Mouse (Mus musculus) layer of hippocampus, adult 18-20 months (tissue): ENCODE results near the gene Snupn. TPM values are rescaled to one million over a fixed set of nuclear protein-coding genes. Genes with fewer than 3 reads are reported as not detected.
A peak's percentile ranks its signal among the peaks of the same experiment; 100 is the strongest.
"Not testable (repeated sequence)": the region's sequence is repeated elsewhere in the genome, so short reads cannot be mapped to it uniquely, and the experiment has no call there.

Experiments
- DNase-seq, 2 experiments: peaks; one replicate each; pipeline ENCODE4 v3.0.0; 2022; ENCODE audit warnings: low spot score in 2 of 2
- long read RNA-seq: library from polyadenylated mRNA; stranded (forward); transcript quantifications from one replicate; pipeline ENCODE4 v2.0.0, GENCODE M21; 2021
- total RNA-seq, 2 experiments: library from RNA; stranded (reverse); gene quantifications; 2 replicates each; pipeline ENCODE4 v1.2.3; 2021

Gene Snupn
- 10 to 100 TPM; 16.7 to 19.3 TPM for total RNA-seq
- long read RNA-seq, transcript Snupn-201 (9 exons, 1,391 nt): major isoform, 19 of 25 reads
- long read RNA-seq, partial matches to known transcripts: 2 of 25 reads
- long read RNA-seq, other reads (novel, unspliced or antisense): 4 of 25 reads

DNA sequence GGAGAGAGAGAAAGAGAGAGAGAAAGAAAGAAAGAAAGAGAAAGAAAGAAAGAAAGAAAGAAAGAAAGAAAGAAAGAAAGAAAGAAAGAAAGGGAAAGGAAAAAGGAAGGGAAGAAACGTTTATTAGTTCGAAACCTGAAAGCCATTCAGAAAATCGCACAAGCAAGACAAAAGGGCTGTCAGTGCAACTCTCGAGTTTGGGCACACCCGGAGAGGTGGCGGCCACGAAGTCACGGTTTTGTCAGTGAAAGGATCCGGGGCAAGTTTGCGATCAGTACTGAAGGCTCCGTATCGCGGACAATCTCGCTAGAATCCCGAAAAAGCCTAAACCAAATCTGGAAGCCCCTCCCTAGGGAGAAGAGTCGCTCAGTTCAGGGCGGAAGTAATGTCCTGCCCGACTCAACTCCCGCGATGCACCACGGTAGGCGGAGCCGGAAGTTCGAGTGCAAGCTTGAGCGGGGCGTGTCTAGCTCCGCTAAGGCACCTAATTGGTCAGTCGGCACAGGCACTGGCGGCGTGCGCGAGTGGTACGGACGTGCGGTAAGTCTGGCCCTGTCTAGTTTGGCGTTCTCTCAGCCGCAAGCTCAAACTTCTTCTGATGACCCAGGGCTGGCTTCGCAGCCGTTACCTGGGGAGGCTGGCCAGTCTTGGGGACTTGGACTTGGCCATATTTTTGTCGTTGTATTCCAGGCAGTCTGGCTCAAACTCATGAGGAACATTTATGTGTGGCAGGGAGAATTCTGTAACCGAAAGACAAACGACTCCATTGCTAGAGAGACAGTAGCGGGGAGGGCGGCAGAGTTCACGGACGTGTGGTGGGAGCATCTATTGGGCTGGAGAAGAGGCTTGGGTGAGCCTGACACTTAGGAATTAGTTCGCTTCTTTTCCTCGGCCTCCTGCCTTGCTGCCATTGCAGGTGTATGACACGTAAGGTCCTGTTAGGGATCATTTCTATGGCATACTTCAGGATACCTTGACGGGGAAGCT, at the start of gene Snupn:
Snupn (plus strand) TSS at position 465 of the 987 bp plus-strand sequence.
- peak; percentile 96 to 97 for DNase-seq

DNA sequence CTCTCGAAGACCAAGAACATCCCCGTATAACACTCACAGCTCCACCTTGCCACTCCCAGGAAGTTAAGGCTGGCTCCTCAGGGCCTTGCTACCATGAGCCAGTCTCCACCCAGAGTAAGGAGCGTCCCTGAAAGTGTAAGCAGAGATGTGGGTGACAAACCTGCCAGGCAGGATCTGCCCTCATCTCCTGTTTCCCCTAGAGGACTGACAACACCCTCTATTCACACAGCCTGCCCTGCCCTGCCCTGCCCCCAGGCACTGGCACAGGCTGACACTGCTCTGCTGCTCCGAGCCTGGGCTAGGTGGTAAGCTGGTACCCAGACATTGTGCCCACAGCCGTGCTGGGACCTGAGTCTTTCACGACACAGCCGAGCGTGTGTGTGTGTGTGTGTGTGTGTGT, 49.5 kb upstream of the Snupn start:
- DNase-seq: no peak

DNA sequence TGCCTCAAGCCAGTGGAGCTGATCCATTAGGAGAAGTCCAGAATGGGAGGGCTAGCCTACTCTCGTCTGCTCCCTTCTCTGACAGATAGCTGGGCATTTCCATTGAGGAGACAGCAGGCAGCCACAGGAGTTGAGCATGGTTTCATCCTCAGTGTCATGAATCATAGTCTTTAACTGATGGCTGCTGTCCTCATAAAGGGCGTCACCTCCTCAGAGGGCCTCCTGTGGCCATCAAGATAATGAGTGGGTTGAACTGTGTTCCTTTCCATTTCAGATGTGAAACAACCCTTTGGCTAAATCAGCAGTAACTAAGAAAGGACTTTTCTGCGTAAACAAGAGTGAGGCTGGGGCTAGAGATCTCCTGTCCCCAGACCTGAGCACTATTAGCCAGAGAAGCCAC, 47.0 kb upstream of the Snupn start:
- DNase-seq: no peak

DNA sequence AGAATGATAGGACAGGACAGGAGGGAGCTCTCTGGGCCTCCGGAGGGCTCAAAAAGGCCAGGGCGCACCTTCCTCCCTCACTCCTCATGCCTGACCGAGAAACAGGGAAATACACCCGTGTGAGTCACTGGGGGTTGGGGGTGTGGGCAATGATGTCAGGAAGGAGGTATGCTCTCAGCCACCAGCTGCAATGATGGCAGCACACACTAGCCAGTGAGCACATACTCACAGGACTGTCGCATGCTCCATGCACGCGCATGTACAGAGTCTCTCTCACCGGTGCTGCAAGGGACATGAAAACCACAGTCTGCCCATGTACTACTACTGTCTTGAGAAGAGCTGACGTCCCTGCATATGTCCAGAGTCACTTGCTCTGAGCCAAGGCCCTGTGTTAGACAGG, 43.1 kb upstream of the Snupn start:
- no peak for DNase-seq

DNA sequence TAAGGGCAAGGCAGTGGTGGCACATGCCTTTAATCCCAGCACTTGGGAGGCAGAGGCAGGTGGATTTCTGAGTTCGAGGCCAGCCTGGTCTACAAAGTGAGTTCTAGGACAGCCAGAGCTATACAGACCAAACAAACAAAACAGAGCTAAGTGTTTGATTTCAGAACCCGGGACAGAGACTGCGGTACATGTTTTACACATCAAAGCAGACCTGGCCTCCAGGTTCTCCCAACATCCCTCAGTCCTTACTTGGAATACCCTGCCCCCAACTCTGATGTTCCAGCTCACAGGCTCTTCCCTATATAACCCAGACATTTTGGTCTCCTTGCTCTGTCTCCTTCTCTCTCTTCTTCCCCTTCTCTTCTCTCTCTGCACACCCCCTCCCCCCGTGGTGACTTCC, 40.7 kb upstream of the Snupn start:
- DNase-seq: not testable (repeated sequence)

DNA sequence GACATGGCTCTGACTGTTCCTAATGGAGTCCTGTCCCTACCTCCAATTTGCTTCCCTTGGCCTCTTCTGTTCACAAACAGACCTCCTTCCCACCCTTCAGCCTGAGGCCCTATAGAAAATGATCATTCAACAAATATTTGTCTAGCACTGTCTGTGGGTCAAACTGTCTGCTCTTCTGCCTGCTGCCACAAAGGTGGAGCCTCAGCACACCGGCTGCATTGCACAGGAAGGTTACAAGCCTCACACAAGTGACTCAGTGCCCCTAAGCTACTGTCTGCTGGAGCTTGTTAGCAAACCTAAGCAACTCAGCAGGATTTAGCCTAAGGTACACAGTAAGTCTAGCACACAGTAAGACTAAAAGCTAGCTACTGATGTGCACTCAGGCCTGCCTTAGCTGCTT, 39.7 kb upstream of the Snupn start:
- DNase-seq: no peak

DNA sequence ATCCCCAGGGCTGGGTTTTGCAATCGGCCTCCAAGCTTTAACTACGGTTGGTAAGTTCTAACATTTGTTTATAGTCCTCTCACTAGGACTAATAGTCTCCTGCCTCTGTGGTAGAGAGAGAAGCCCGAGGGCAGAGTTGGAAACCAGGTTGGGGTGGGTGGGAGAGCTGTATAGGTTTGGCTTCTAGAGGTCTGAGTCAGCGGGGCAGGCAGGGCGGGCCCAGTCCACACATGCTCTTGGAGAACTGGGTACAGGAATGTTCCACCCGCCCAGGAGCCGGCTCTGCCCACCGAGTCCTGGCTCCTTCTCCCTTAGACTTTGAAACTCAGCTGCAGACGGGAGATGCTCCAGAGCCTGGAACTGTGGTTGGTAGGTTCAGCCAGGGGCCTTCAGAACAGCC, 36.7 kb upstream of the Snupn start:
- no peak for DNase-seq

DNA sequence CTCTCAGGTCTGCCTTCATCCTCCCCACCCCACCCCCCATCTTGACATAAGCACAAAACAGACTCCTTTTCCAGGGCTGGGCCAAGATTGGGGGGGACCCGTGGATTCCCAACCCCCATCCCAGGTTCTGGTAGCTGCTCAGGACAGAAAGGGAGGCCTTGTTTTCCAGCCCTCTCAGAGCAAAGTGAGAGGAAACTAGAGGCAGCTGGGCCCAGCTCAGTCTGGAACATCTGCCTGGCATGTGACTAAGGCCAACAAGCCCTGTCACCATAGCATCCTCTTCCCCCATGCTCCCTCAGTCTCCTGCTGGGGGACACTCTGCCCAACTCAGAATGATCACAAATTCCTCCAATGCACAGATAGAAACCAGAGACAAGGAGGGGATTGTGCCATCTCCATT, 35.6 kb upstream of the Snupn start:
- DNase-seq: no peak

DNA sequence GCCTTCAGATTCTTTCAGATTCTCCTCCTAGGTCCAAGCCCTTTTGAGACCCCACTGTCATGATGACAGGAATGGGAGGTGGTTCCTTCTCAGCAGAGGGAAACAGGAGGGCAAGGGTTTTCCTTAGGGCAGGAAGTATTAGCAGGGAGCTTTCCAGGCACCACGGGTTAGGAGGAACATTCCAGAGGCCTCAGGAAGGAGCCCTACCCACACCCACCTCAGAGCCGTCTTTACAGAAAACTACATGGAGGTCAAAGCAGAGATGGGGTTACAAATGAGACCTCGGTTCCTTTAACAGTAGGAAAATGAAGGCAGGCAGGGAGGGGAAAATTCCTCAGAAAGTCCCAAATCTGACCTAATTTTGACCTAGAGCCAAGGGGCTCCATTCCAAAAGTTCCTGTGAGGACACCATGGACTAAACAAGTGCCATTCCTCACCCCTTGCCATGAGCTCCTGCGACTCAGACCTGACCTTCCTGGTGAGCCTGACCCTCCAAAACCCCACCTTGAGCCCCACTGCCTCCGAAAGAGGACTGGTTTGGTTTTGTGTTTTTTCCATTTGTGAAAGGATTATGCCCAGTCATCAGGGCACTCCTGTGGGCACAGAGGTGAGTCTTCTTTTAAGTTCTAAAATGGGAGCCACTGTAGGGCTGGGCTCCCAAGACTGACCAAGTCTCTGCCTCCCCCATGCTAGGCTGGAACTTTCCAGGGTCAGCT, 34.8 kb upstream of the Snupn start:
- no peak for DNase-seq

DNA sequence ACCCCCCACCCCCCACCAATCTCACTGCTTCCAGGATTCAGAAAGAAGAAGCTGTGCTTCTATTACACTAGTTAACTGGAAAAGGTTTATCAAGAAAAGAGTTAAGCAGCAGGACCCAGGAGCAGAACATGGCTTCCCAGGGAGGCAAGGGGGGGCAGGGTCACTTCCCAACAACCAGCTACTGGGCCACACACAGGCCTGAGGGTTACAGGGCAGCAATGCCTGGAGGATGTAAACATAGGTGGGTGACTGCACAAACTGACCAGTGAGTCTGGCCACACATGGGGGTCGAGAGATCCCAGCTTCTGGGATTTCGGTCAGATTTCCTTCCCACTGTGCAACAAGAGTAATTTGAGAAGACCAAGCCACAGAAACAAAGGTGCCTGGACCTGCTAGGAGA, 33.5 kb upstream of the Snupn start:
- no peak for DNase-seq

DNA sequence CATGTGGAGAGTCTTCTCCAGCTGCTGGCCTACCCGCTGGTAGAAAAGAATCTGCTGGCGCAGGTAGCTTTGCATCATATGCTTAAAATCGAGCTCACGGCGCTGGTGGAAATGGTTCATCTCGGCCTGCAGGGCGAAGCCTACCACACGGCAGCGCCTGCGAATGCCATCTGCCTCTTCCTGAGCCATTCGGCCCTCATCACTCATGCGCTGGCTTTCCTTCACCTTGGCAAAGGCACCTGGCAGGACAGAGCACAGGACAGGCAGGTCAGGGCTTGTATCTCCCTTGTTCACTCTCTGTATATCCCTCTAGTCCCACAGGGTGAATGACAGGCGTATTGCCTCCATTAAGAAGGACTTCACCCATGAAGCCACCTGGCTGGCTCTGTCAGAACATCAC, 32.2 kb upstream of the Snupn start:
- DNase-seq: no peak

DNA sequence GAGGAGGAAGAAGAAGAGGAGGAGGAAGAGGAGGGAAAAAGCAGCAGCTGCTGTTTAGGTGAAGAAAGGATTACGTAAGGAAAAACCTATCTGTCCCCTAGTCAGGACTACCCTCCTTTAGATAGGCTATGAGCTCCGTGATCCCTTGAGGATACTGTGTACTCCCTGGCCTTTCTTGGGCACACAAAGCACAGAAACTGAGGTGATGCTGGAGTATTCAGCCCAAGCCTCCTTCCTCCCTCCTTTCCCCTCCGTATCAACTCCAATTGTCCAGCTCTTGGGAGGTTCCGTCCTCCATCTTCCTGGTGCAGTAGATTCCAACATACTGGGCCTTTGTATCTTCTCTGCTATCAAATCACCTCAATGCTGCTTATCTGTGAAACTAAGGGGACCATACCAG, 27.9 kb upstream of the Snupn start:
- no peak for DNase-seq

DNA sequence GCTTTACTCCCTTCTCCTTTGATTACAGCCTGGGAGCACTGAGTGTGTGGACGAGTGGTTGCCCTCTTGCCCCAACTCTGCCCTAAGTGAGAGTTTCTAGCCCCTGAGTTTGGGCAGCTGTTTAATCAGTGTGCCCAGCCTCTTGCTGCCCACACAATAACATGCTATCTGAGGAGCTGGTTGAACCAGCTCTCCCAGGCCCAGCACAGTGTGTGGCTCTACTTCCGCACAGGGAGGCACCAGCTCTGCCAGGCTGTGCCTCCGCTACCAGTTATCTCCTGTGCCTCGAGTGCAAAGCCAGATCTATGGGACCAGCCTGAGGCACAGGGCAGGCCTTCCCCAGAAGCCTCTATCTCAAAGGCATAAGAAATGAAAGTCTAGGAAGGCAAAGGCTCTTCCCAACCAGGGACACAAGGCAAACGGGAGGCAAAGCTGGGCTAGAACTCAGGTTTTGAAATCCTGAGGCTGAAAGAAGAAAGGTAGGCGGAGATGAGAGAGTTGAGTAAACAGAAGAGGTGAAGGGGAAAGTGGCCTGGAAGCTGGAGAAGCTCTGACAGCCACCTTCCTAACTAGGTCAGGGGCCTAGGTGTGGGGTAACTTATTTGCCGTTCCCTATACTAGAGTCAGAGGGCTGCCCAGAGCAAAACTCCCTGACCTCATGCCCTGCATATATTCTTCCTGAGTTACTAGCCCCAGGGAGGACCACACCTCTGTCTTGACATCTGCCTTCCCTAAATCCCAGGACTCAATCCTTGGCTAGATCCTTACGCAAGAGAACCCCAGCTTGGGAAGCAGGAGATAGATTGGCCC, 26.6 kb upstream of the Snupn start:
- no peak for DNase-seq

DNA sequence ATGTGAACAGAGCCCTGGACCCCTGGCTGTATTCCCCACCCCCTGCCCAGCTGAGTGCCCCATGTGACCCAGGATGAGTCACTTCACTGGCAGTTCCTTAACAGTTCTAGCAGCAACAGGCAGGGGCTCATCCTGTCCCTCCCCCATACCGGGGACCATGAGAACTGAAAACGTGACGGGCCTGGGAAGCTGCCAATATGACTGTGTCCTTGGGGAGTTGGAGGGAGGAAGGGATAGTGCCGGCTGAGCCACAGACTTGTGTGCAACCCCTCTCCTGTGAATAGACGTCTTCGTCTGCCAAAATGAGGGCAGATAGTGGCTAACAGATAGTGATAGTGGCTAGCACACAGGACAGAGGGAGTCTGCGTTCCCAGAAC, 26.0 kb upstream of the Snupn start:
- DNase-seq: peak in 1 of 2 experiments; percentile 45

DNA sequence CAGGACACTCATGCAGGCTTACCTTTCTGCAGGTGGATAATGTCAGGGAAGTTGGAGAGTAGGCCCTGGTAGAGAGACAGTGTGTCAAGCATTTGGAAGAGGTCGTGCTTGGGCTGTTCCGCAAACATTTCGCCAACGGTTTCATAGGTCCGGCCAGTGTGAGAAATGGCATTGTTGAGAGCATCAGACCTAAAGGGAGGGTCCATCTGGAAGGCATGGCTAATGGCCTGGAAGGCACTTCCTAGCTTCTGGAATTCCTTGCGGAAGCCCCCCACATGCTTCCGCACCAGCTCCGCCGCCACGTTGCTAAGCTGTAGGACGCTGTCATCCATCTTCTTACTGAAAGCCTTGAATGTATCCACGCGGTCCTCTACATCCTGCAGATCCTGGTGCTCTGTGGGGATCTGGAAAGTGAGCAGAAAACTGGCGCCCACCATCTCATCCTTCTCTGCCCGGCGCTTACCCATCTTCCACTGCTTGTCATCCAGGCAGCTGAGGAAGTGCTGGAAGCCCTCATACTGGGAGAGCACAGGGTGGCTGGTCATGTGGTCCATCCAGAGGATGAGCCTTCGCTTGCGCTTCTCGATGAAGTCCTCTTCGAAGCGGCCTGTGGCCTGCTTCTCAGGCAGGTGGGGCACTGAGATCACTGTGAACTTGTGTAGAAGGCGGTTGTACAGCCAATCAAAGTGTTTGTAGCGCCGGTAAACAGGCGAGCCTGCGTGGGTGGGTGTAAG, 25.2 kb upstream of the Snupn start:
- no peak for DNase-seq

DNA sequence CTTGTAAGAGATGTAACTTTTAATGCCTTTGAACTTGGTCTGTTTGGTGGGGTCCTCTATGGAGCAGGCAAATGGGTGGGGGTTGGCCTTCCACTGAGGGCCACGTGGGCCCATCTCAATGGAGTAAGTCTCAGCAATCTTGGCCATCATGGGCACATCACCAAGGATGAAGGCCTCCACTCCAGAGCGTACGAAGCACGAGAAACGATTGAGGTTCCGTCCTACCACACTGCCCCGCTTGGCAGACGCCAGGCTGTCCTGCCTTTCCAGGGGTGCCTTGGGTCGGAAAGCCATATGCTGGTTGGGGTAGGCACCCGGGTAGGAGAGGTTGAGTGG, 24.7 kb upstream of the Snupn start:
- no peak for DNase-seq

DNA sequence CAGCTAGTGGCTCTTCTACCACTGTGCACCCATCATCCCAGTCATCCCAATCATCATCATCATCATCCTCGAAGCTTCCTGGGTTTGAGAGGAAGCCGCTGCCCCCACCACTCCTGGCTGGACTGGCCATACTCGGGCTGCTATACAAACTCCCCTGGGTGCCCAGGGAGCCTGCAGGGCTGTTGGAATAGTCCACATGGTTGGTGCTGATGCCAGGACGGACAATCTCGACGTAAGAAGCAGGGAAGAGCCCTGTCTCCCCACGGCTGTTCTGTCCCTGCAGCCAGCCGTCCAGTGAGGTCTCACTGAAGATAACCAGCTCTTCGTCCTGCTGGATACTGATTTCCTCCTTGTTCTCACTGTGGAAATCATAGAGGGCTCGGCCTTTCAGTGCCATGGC, 24.3 kb upstream of the Snupn start:
- DNase-seq: no peak

DNA sequence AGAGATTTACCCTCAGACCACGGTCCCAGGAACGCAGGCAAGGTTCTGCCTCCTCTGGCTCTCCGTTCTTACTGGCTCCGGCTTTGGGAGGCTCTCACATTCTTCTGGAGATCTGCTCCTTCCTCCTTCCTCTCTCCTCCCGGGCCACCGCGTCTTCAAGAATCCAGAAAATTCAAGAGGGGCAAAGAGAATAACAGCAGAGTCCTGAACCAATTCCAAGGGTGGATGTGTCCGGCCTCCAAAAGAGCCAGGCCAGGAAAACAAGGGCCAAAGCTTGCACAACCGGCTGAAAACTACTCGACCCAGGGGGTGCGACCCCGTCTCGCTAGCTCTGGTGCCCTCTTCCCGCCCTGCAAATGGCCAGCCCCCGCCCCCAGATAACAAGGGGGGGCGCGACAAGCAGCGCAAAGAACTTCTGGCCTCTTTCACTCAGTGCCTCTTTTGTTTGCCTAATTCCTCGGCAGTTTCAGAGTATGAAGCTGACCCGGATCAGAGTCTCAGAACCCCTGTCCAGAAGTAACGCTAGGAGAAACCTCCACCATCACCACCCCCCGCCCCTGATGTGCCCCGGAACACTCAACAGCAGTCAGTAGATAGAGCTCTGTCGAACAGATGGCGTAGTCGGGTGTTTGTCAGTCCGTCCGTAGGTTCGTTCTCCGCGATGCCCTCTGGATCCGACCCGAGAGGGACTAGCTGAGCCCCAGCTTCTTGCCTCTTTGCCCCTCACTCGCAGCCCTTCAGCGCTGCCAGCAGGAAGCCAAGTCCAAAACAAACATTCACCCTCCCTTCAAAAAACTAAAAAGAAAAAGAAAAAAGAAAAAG, 23.3 kb upstream of the Snupn start:
- DNase-seq: no peak

DNA sequence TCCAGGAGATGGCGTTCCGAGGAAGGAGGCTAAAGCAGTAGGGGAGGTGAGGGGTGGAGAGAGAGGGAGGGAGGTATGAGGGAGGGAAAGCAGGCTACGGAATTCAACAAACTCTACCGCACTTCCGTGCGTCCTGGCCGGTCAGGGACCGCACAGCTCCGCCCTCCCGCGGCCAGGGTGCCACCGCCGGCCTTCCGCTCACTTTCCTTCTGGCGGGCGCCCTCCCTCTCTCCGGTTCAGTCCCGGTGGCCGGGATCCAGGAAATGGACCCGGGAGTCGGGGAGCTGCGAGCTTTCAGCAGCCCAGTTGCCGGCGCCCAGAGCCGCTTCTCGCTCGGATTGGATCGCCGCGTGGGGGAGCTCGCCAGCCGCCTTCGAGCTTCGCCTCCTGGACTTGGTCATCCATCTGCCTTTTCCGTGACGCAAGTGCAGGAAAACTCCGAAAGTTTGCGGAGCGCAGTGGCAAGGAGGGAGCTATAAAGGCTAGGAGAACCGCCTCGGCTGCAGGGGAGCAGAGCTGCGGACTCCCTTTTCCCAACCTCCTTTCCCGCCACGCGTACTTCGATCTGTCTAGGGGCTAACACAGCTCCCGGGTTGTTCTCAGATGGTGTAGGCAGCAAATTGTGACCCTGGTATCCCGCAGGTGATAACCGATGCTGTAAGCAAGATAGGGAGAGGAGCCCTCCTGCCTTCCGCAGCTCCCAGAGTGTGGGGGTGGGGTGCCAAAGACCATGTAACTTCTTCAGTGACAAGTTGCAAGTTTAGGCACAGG, 22.5 kb upstream of the Snupn start, which contains the start of gene Snx33:
Snx33 (minus strand) TSS at position 331 of the 771 bp plus-strand sequence.
- peak; percentile 79 to 90 for DNase-seq
